Mouse (Mus musculus): ENCODE data around the gene Gm20661. TPM values are rescaled to one million over a fixed set of nuclear protein-coding genes. Genes with fewer than 3 reads are reported as not detected.
A peak's percentile ranks its signal among the peaks of the same experiment; 100 is the strongest.

Gene Gm20661
- polyA plus RNA-seq, 1 experiment from 2014 or later, result 1.8 TPM

GRCm38 (mm10) chr9:108026584-108026983 lies 43.7 kb downstream of the Gm20661 start:
- H3K27me3 ChIP-seq (replicated peaks; ENCODE audit: insufficient read depth, low read length), result no peaks in the 10 kb centered on the region
- H3K9ac ChIP-seq (replicated peaks; ENCODE audit: low read depth), result no peak overlapping the region
- no peak for TF ChIP-seq EP300 (IDR thresholded peaks at IDR 0.05)
- TF ChIP-seq CTCF (IDR thresholded peaks at IDR 0.05), result peak; percentile 41; the same call in 1 of the 2 replicates
- H3K4me2 ChIP-seq (replicated peaks; ENCODE audit: low read depth, low read length), result no peak overlapping the region
- DNase-seq (ENCODE audit: low spot score), result peak; percentile 42
- H3K4me3 ChIP-seq (ENCODE audit: low read depth, low read length), result no peak overlapping the region
- H3K36me3 ChIP-seq (ENCODE audit: insufficient read depth, low read length), result peaks cover 17% of the 10 kb centered on the region
- H3K27ac ChIP-seq (ENCODE audit: low read length), result no peak overlapping the region
- ATAC-seq, result no peak
- H3K9me3 ChIP-seq (ENCODE audit: low read length), result no peaks in the 10 kb centered on the region
- WGBS, result 83% methylated on average over 3 of the region's 3 CpGs
- H3K4me1 ChIP-seq (ENCODE audit: insufficient read depth, low read depth, low read length), result no peaks in the 10 kb centered on the region

- ATAC-seq, result no peak
- H3K36me3 ChIP-seq (ENCODE audit: insufficient read depth, low read length), result peaks cover 17% of the 10 kb centered on the region
- WGBS, result 96% methylated on average over 3 of the region's 3 CpGs
Observed at GRCm38 (mm10) chr9:108027867-108028266, 45.0 kb downstream of the Gm20661 start.

GRCm38 (mm10) chr9:108032126-108032525 lies 49.3 kb downstream of the Gm20661 start:
- Histone ChIP-seq H3K9ac (replicated peaks; ENCODE audit: low read depth) (no peak overlapping the region), H3K27ac (ENCODE audit: low read length) (no peak overlapping the region), H3K36me3 (ENCODE audit: insufficient read depth, low read length) (peaks cover 10% of the 10 kb centered on the region), H3K9me3 (ENCODE audit: low read length) (no peaks in the 10 kb centered on the region), H3K4me2 (replicated peaks; ENCODE audit: low read depth, low read length) (no peak overlapping the region), H3K27me3 (replicated peaks; ENCODE audit: insufficient read depth, low read length) (no peaks in the 10 kb centered on the region), H3K4me3 (ENCODE audit: low read depth, low read length) (no peak overlapping the region), H3K4me1 (ENCODE audit: insufficient read depth, low read depth, low read length) (no peaks in the 10 kb centered on the region)
- 93% methylated on average over 5 of the region's 5 CpGs for WGBS
- no peak for DNase-seq (ENCODE audit: low spot score)
- no peak for ATAC-seq
- TF ChIP-seq CTCF (IDR thresholded peaks at IDR 0.05) (no peak), EP300 (IDR thresholded peaks at IDR 0.05) (no peak)

More at GRCm38 (mm10) chr9:108027867-108028266, 45.0 kb downstream of the Gm20661 start:
- Histone ChIP-seq H3K4me2 (replicated peaks; ENCODE audit: low read depth, low read length) (no peak overlapping the region), H3K4me1 (ENCODE audit: insufficient read depth, low read depth, low read length) (no peaks in the 10 kb centered on the region), H3K4me3 (ENCODE audit: low read depth, low read length) (no peak overlapping the region), H3K27me3 (replicated peaks; ENCODE audit: insufficient read depth, low read length) (no peaks in the 10 kb centered on the region), H3K27ac (ENCODE audit: low read length) (no peak overlapping the region), H3K9ac (replicated peaks; ENCODE audit: low read depth) (no peak overlapping the region), H3K9me3 (ENCODE audit: low read length) (no peaks in the 10 kb centered on the region)
- peak; percentile 29; the same call in 1 of the 2 replicates for TF ChIP-seq CTCF (IDR thresholded peaks at IDR 0.05)
- TF ChIP-seq EP300 (IDR thresholded peaks at IDR 0.05), result no peak
- no peak for DNase-seq (ENCODE audit: low spot score)

- Histone ChIP-seq H3K4me3 (ENCODE audit: low read depth, low read length) (no peak overlapping the region), H3K4me1 (ENCODE audit: insufficient read depth, low read depth, low read length) (no peaks in the 10 kb centered on the region), H3K27me3 (replicated peaks; ENCODE audit: insufficient read depth, low read length) (no peaks in the 10 kb centered on the region), H3K36me3 (ENCODE audit: insufficient read depth, low read length) (peaks cover 5% of the 10 kb centered on the region; the same call in 1 of the 2 replicates), H3K9ac (replicated peaks; ENCODE audit: low read depth) (no peak overlapping the region), H3K4me2 (replicated peaks; ENCODE audit: low read depth, low read length) (no peak overlapping the region), H3K27ac (ENCODE audit: low read length) (no peak overlapping the region), H3K9me3 (ENCODE audit: low read length) (no peaks in the 10 kb centered on the region)
- 89% methylated on average over 2 of the region's 2 CpGs for WGBS
- TF ChIP-seq EP300 (IDR thresholded peaks at IDR 0.05) (no peak), CTCF (IDR thresholded peaks at IDR 0.05) (peak; percentile 43)
- peak; percentile 51 for DNase-seq (ENCODE audit: low spot score)
- ATAC-seq, result peak; percentile 58
Observed at GRCm38 (mm10) chr9:108035331-108036156, 52.7 kb downstream of the Gm20661 start.

Other genes with a start within 250 kb of the Gm20661 start
- gene Rbm5, start 212.1 kb upstream of the Gm20661 start, polyA plus RNA-seq (2015; fragmentation: Nextera tagmentation; extraction: Ambion mirVana), result 119 and 128 TPM in 2 replicates
- gene Rbm6, start 109.8 kb upstream of the Gm20661 start, polyA plus RNA-seq (2015; fragmentation: Nextera tagmentation; extraction: Ambion mirVana), result 35.6 and 40.9 TPM in 2 replicates
- 12.3 and 12.8 TPM in 2 replicates for gene Mon1a, start 94.9 kb upstream of the Gm20661 start, polyA plus RNA-seq (2015; fragmentation: Nextera tagmentation; extraction: Ambion mirVana)
- 3.1 and 3.5 TPM in 2 replicates for gene Mst1r, start 76.2 kb upstream of the Gm20661 start, polyA plus RNA-seq (2015; fragmentation: Nextera tagmentation; extraction: Ambion mirVana)
- gene Actl11, start 54.6 kb upstream of the Gm20661 start, polyA plus RNA-seq (2015; fragmentation: Nextera tagmentation; extraction: Ambion mirVana), result not detected in 2 replicates
- 0.12 and 0.35 TPM in 2 replicates for gene Camkv, start 47.4 kb upstream of the Gm20661 start, polyA plus RNA-seq (2015; fragmentation: Nextera tagmentation; extraction: Ambion mirVana)
- 2.2 and 2.6 TPM in 2 replicates for gene Traip, start 32.9 kb upstream of the Gm20661 start, polyA plus RNA-seq (2015; fragmentation: Nextera tagmentation; extraction: Ambion mirVana)
- 33.2 and 33.3 TPM in 2 replicates for gene Uba7, start 7.6 kb upstream of the Gm20661 start, polyA plus RNA-seq (2015; fragmentation: Nextera tagmentation; extraction: Ambion mirVana)
- 65.0 and 68.5 TPM in 2 replicates for gene Inka1, start 2.8 kb downstream of the Gm20661 start, polyA plus RNA-seq (2015; fragmentation: Nextera tagmentation; extraction: Ambion mirVana)
- 7.8 and 8.9 TPM in 2 replicates for gene Cdhr4, start 9.4 kb downstream of the Gm20661 start, polyA plus RNA-seq (2015; fragmentation: Nextera tagmentation; extraction: Ambion mirVana)
- 0.17 and 0.44 TPM in 2 replicates for gene Gm20662, start 13.3 kb downstream of the Gm20661 start, polyA plus RNA-seq (2015; fragmentation: Nextera tagmentation; extraction: Ambion mirVana)
- gene Ip6k1, start 19.4 kb downstream of the Gm20661 start, polyA plus RNA-seq (2015; fragmentation: Nextera tagmentation; extraction: Ambion mirVana), result 52.0 and 53.9 TPM in 2 replicates
- gene Gmppb, start 66.2 kb downstream of the Gm20661 start, polyA plus RNA-seq (2015; fragmentation: Nextera tagmentation; extraction: Ambion mirVana), result 25.5 and 26.5 TPM in 2 replicates
- gene Amigo3, start 70.1 kb downstream of the Gm20661 start, polyA plus RNA-seq (2015; fragmentation: Nextera tagmentation; extraction: Ambion mirVana), result 1.6 and 1.7 TPM in 2 replicates
- gene Mst1, start 97.4 kb downstream of the Gm20661 start, polyA plus RNA-seq (2015; fragmentation: Nextera tagmentation; extraction: Ambion mirVana), result 0.62 and 1.1 TPM in 2 replicates
- gene Rnf123, start 100.3 kb downstream of the Gm20661 start, polyA plus RNA-seq (2015; fragmentation: Nextera tagmentation; extraction: Ambion mirVana), result 19.7 and 20.4 TPM in 2 replicates
- gene Apeh, start 111.5 kb downstream of the Gm20661 start, polyA plus RNA-seq (2015; fragmentation: Nextera tagmentation; extraction: Ambion mirVana), result 29.3 and 34.6 TPM in 2 replicates
- 0.06 and 0.12 TPM in 2 replicates for gene Bsn, start 207.3 kb downstream of the Gm20661 start, polyA plus RNA-seq (2015; fragmentation: Nextera tagmentation; extraction: Ambion mirVana)